Mouse (Mus musculus) limb, embryonic 13.5 days (tissue): ENCODE results near the gene Gm8909. TPM values are rescaled to one million over a fixed set of nuclear protein-coding genes. Genes with fewer than 3 reads are reported as not detected.
A peak's percentile ranks its signal among the peaks of the same experiment; 100 is the strongest.

Source experiments
- ATAC-seq: fragments of 200-750 bp; cut with Nextera tagmentation; 2 replicates; pipeline ENCODE4 v1.8.0; 2017; ENCODE audit warnings: low read depth, moderate number of reproducible peaks, moderate TSS enrichment; ENCODE audit not compliant: low FRiP score
- H3K27ac ChIP-seq: fragments of 300-500 bp; sonication (generic); 2 replicates; pipeline ENCODE4 v1.5.1; 2015; ENCODE audit warnings: inconsistent platforms, mild to moderate bottlenecking, moderate library complexity
- H3K27me3 ChIP-seq: fragments of 300-500 bp; sonication (generic); 2 replicates; pipeline ENCODE4 v1.6.1; 2015; ENCODE audit warnings: mild to moderate bottlenecking, inconsistent platforms
- H3K36me3 ChIP-seq: fragments of 300-500 bp; sonication (generic); 2 replicates; pipeline ENCODE4 v1.6.1; 2015; ENCODE audit warnings: inconsistent platforms, mild to moderate bottlenecking, moderate library complexity
- H3K4me1 ChIP-seq: fragments of 300-500 bp; sonication (generic); 2 replicates; pipeline ENCODE4 v1.6.1; 2015; ENCODE audit warnings: inconsistent platforms
- H3K4me2 ChIP-seq: fragments of 300-500 bp; sonication (generic); replicated peaks from 2 replicates; pipeline ENCODE4 v1.6.1; 2015; ENCODE audit warnings: inconsistent platforms, mild to moderate bottlenecking, moderate library complexity
- H3K4me3 ChIP-seq: fragments of 300-500 bp; sonication (generic); 2 replicates; pipeline ENCODE4 v1.5.1; 2015; ENCODE audit warnings: moderate library complexity, mild to moderate bottlenecking, inconsistent platforms
- H3K9ac ChIP-seq: fragments of 300-500 bp; sonication (generic); 2 replicates; pipeline ENCODE4 v1.6.1; 2015; ENCODE audit warnings: mild to moderate bottlenecking, inconsistent platforms
- H3K9me3 ChIP-seq: fragments of 300-500 bp; sonication (generic); 2 replicates; pipeline ENCODE4 v1.6.1; 2016; ENCODE audit warnings: inconsistent platforms
- WGBS: fragments of 180-500 bp; shearing (Covaris S2); methylation state at CpG from one replicate; pipeline ENCODE4 v1.1.7; 2015; 5-methylcytosine and 5-hydroxymethylcytosine counted together
- polyA plus RNA-seq: library from polyadenylated mRNA; unstranded; fragments of >200 nt; fragmentation: Nextera tagmentation; extraction: Ambion mirVana; gene quantifications from 2 replicates; pipeline ENCODE4 v1.2.1, GENCODE M21; 2015

The Gm8909 gene
- polyA plus RNA-seq, result not detected in 2 replicates

- Histone ChIP-seq H3K4me3 (peak within 1 kb of the TSS; percentile 36), H3K27ac (no peak within 1 kb of the TSS), H3K4me1 (0 out of 2 replicates have a peak, but pooled peaks cover 5% of the 10 kb centered on the region), H3K9ac (no peak within 1 kb of the TSS), H3K9me3 (no peaks in the 10 kb centered on the region), H3K27me3 (peaks cover 82% of the 10 kb centered on the region), H3K36me3 (no peaks in the 10 kb centered on the region), H3K4me2 (peak within 1 kb of the TSS; percentile 58)
- no peak for ATAC-seq
- 2% methylated on average over 63 of the region's 63 CpGs for whole genome bisulfite sequencing
Measured at GRCm38 (mm10) chr17:36168039-36168652, at the start of gene Gm8909. Gene Gm8909 (minus strand): TSS chr17:36168537.

GRCm38 (mm10) chr17:36215586-36215985, 47.2 kb upstream of the Gm8909 start:
- no peak overlapping the region for H3K4me3 ChIP-seq
- no peak for ATAC-seq
- WGBS, result 3% methylated on average over 20 of the region's 20 CpGs
- H3K4me1 ChIP-seq, result no peaks in the 10 kb centered on the region
- H3K4me2 ChIP-seq, result no peak overlapping the region; the same call in 1 of the 2 replicates
- no peak overlapping the region for H3K9ac ChIP-seq
- no peaks in the 10 kb centered on the region for H3K9me3 ChIP-seq
- peaks cover 91% of the 10 kb centered on the region for H3K27me3 ChIP-seq
- no peak overlapping the region for H3K27ac ChIP-seq
- H3K36me3 ChIP-seq, result no peaks in the 10 kb centered on the region

DNA sequence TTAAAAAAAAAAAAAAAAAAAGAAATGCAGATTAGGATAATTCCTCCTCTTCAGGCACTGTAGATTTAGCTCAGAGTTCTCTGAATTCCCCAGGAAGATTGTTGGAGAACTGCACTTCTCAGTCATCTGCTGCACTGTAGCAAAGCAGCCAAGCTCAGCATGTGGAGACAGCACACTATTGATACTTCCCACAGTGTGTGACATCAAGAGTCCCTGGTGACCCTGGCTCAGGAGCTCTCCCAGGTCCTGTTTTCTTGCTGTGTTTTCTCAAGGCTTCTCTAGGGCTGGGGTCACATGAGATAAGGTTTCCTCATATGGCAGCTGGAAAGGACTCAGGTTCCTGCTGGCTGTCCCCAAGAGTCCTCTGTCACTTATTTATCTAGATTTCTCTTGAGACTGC, 38.5 kb upstream of the Gm8909 start:
- H3K27ac ChIP-seq, result no peak overlapping the region
- ATAC-seq, result no peak
- H3K9ac ChIP-seq, result no peak overlapping the region
- H3K4me1 ChIP-seq, result 0 out of 2 replicates have a peak, but pooled peaks cover 6% of the 10 kb centered on the region
- no peak overlapping the region for H3K4me2 ChIP-seq
- H3K9me3 ChIP-seq, result no peaks in the 10 kb centered on the region
- H3K36me3 ChIP-seq, result no peaks in the 10 kb centered on the region
- H3K27me3 ChIP-seq, result peaks cover 98% of the 10 kb centered on the region
- no peak overlapping the region for H3K4me3 ChIP-seq

GRCm38 (mm10) chr17:36205862-36206261, 37.5 kb upstream of the Gm8909 start:
- WGBS, result under 1% methylated on average over 41 of the region's 41 CpGs
- peak overlapping the region; percentile 61 for H3K4me2 ChIP-seq
- H3K36me3 ChIP-seq, result no peaks in the 10 kb centered on the region
- H3K27me3 ChIP-seq, result peaks cover 98% of the 10 kb centered on the region
- no peak overlapping the region; the same call in 1 of the 2 replicates for H3K9ac ChIP-seq
- H3K4me3 ChIP-seq, result peak overlapping the region; percentile 40
- H3K4me1 ChIP-seq, result 0 out of 2 replicates have a peak, but pooled peaks cover 6% of the 10 kb centered on the region
- no peak for ATAC-seq
- H3K9me3 ChIP-seq, result no peaks in the 10 kb centered on the region
- no peak overlapping the region for H3K27ac ChIP-seq

DNA sequence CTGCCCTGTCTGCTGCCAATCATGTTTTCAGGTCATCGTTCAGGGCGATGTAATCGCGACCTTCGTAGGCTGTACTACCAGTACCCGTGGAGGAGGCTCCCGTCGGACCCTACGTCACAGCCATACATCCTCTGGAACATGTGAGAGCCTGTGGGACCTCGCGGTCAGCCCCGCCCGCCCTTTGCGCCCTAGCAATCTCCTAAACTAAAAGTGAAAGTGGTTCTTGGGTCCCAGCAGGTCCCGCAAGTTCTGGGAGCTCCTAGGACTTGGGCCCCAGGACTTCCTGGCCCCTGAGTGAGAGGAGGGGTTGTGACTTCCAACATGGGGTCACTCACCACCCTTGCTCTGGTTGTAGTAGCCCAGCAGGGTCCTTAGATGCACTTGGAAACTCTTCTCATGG, 37.1 kb upstream of the Gm8909 start:
- ATAC-seq, result no peak
- 0 out of 2 replicates have a peak, but pooled peaks cover 6% of the 10 kb centered on the region for H3K4me1 ChIP-seq
- 3% methylated on average over 15 of the region's 15 CpGs for WGBS
- peaks cover 97% of the 10 kb centered on the region for H3K27me3 ChIP-seq
- H3K4me2 ChIP-seq, result peak overlapping the region; percentile 61
- H3K9me3 ChIP-seq, result no peaks in the 10 kb centered on the region
- H3K4me3 ChIP-seq, result peak overlapping the region; percentile 40
- H3K27ac ChIP-seq, result no peak overlapping the region
- no peaks in the 10 kb centered on the region for H3K36me3 ChIP-seq
- no peak overlapping the region for H3K9ac ChIP-seq

DNA sequence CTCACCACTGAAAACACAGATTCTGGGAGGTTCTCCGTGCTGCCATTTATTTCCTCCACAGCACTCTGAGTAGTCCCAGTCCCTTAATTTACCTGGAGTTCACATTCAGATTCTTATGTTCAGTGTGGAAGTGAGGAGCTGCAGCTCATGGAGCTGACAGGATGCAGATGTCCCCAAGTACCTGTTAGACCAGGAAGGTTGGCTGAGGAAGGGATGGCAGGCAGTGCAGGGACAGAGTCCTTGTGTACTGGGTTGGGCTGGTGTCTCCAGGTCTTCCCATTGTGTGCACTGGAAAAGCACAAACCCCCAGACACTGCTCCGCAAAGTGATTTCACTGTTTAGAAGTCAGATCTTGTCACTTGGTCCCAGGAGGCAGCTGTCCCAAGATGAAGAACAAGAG, 33.5 kb upstream of the Gm8909 start:
- Histone ChIP-seq H3K36me3 (no peaks in the 10 kb centered on the region), H3K9ac (no peak overlapping the region), H3K9me3 (no peaks in the 10 kb centered on the region), H3K4me2 (no peak overlapping the region), H3K4me3 (no peak overlapping the region), H3K4me1 (0 out of 2 replicates have a peak, but pooled peaks cover 6% of the 10 kb centered on the region), H3K27ac (no peak overlapping the region), H3K27me3 (peaks cover 91% of the 10 kb centered on the region)
- no peak for ATAC-seq
- 90% methylated on average over 2 of the region's 2 CpGs for WGBS

GRCm38 (mm10) chr17:36198317-36198716, 30.0 kb upstream of the Gm8909 start:
- Histone ChIP-seq H3K36me3 (no peaks in the 10 kb centered on the region), H3K9ac (no peak overlapping the region), H3K27me3 (peaks cover 73% of the 10 kb centered on the region), H3K4me1 (no peaks in the 10 kb centered on the region), H3K4me2 (no peak overlapping the region), H3K4me3 (no peak overlapping the region), H3K9me3 (no peaks in the 10 kb centered on the region), H3K27ac (no peak overlapping the region)
- ATAC-seq, result no peak
- WGBS, result 9% methylated on average over 5 of the region's 5 CpGs

DNA sequence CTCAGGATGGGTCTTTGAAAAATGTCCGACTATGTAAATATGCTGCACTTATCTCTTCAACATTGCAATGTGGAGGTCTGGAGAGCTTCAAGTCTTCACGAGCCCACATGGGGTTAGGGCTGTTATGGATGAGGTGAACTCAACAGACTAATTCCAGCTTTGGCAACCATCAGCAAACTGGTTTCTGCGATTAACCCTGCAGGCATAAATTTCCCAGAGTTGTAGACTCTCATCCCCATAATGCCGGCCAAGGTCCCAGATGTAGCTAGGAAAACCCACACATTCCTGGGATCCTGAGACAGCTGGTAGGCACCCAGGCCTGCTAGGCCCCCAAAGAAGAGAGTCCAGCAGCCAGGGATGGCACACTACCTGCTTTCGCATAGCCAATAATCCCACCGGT, 26.1 kb upstream of the Gm8909 start:
- no peak for ATAC-seq
- Histone ChIP-seq H3K27me3 (peaks cover 74% of the 10 kb centered on the region), H3K4me2 (no peak overlapping the region), H3K4me1 (no peaks in the 10 kb centered on the region), H3K4me3 (no peak overlapping the region), H3K36me3 (no peaks in the 10 kb centered on the region), H3K27ac (no peak overlapping the region), H3K9ac (no peak overlapping the region), H3K9me3 (no peaks in the 10 kb centered on the region)
- WGBS, result 81% methylated on average over 6 of the region's 6 CpGs

DNA sequence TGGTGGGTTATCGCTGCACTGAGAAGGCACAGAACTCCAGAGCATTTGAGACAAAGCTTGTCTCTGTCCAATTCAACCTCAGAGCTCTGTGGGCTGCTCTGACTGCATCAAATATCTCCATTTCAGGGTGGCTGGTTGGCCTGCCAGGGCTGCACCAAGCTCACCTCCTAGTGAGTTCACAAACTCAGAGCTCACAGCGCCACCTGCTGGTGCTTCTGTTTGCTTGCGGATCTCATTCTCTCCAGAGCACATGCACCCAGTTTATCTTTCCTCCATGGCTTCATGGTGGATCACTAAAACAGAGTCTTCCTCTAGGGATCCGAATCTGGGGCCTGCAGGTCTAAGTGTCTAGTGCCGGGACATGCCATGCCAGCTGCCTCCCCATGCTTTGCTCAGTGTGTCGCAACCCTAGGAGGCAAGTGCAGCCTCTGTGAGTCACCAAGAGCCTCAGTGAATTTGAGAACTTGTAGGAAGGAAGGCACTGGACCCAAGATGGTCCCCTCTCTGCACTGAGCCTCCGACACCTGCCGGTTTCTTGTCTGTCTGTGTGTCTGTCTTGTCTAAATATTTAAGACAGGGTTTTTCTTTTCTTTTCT, 25.3 kb upstream of the Gm8909 start:
- 33% methylated on average over 8 of the region's 8 CpGs for WGBS
- no peak; the same call in 1 of the 2 replicates for ATAC-seq
- H3K27me3 ChIP-seq, result peaks cover 74% of the 10 kb centered on the region

DNA sequence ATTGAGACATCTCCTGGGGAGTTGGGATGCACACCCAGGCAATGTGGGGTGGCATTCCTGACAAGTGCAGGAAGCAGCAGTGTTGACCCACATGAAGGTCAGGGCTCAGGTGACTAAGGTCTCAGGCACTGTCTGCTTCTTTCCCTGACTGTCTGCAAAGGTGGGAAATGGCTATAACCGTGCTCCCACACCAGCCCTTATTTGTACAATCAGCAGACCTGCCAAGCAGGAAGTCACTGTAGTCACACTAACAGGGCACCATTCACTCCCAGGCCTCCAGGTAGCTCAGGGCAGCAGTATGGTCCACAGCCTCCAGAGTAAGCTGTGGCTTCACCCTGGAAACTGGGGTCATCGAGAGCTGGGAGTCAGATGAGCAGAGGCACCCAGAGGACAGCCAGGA, 24.0 kb upstream of the Gm8909 start:
- WGBS, result 70% methylated on average over 2 of the region's 2 CpGs
- Histone ChIP-seq H3K9ac (no peak overlapping the region), H3K36me3 (no peaks in the 10 kb centered on the region), H3K9me3 (no peaks in the 10 kb centered on the region), H3K27me3 (peaks cover 75% of the 10 kb centered on the region), H3K4me1 (no peaks in the 10 kb centered on the region), H3K27ac (no peak overlapping the region), H3K4me3 (no peak overlapping the region), H3K4me2 (no peak overlapping the region)
- ATAC-seq, result no peak

More for the DNA sequence above, 25.3 kb upstream of the Gm8909 start:
- H3K9me3 ChIP-seq, result no peaks in the 10 kb centered on the region
- no peaks in the 10 kb centered on the region for H3K4me1 ChIP-seq
- H3K36me3 ChIP-seq, result no peaks in the 10 kb centered on the region
- H3K27ac ChIP-seq, result no peak overlapping the region
- H3K4me3 ChIP-seq, result no peak overlapping the region
- H3K9ac ChIP-seq, result no peak overlapping the region
- no peak overlapping the region for H3K4me2 ChIP-seq

DNA sequence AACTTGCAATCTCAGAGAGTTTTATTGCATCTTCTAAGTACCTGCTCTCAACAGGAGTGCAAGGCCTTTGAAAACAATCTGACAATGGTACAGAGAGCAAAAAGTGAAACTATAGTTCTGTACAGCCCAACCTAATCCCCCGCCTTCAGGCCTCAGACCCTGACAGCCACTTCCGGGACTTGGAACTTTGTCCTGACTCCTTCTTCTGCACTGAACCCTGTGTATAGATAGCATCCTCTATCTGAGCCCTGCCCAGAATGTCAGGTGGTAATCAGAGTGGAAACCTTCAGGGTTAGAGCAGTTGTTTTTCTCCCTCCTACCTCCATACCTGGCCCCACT, 21.8 kb upstream of the Gm8909 start, which contains the start of gene H2-T3:
Gene H2-T3, minus strand, starts transcription at position 119 of the 339 bp plus-strand sequence.
- no peaks in the 10 kb centered on the region; the same call in 1 of the 2 replicates for H3K9me3 ChIP-seq
- H3K4me2 ChIP-seq, result no peak within 1 kb of the TSS
- no peak within 1 kb of the TSS for H3K27ac ChIP-seq
- H3K27me3 ChIP-seq, result peaks cover 89% of the 10 kb centered on the region
- H3K36me3 ChIP-seq, result no peaks in the 10 kb centered on the region
- ATAC-seq, result no peak
- WGBS, result 76% methylated on average over 2 of the region's 2 CpGs
- no peaks in the 10 kb centered on the region for H3K4me1 ChIP-seq
- H3K9ac ChIP-seq, result no peak within 1 kb of the TSS
- H3K4me3 ChIP-seq, result no peak within 1 kb of the TSS

DNA sequence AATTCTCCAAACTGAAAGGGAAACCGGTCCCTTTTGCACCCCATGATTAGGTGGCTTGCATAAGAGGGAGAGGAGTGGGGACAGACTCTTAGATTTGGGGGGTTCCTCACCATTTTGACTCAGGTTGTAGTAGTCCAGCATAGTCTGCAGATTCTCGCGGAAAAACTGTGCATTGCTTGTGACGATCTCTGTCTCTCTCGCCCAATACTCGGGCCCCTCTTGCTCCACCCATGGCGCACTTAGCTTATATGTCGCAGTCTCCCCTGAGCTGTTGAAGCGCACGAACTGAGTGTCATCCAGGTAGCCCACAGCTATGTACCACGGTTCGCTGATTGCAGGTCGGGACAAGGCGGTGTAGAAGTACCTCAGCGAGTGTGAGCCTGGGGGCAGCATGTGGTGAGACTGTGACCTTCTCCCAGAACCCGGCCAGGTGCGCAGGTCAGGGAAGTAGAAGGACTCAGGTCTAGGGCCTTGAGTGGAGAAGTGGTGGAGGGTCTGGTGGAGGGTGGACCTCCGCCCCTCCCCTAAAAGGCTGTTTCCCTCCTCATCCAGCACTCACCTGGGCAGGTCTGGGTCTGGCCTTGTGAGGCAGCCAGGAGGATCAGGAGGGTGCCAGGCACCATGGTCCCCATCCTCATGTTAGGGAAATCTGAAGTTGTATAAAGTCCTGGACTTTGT, 21.3 kb upstream of the Gm8909 start:
- H3K4me1 ChIP-seq, result no peaks in the 10 kb centered on the region
- no peak overlapping the region for H3K9ac ChIP-seq
- H3K27me3 ChIP-seq, result peaks cover 88% of the 10 kb centered on the region
- no peak overlapping the region for H3K4me3 ChIP-seq
- H3K36me3 ChIP-seq, result no peaks in the 10 kb centered on the region
- ATAC-seq, result no peak
- H3K27ac ChIP-seq, result no peak overlapping the region
- H3K9me3 ChIP-seq, result no peaks in the 10 kb centered on the region; the same call in 1 of the 2 replicates
- no peak overlapping the region for H3K4me2 ChIP-seq
- 36% methylated on average over 18 of the region's 18 CpGs for WGBS
